Mouse (Mus musculus): ENCODE data around the gene Mef2c. TPM values are rescaled to one million over a fixed set of nuclear protein-coding genes. Genes with fewer than 3 reads are reported as not detected.

Mef2c gene
- total RNA-seq, 2 experiments from 2014 or later = 36.6 to 60.0 TPM

GRCm38 (mm10) chr13:83523232-83523969 is 19.6 kb downstream of the Mef2c start:
- peak; percentile 34 for ATAC-seq (replicated peaks; ENCODE audit: low FRiP score, low TSS enrichment, poor library complexity, severe bottlenecking)

- peak; percentile 72 for ATAC-seq (replicated peaks; ENCODE audit: low FRiP score, low TSS enrichment, poor library complexity, severe bottlenecking)
Observed at GRCm38 (mm10) chr13:83524159-83524901, 20.5 kb downstream of the Mef2c start.

- no peak for ATAC-seq (replicated peaks; ENCODE audit: low FRiP score, low TSS enrichment, poor library complexity, severe bottlenecking)
Observed at GRCm38 (mm10) chr13:83524902-83525715, 21.3 kb downstream of the Mef2c start.

- no peak for ATAC-seq (replicated peaks; ENCODE audit: low FRiP score, low TSS enrichment, poor library complexity, severe bottlenecking)
Observed at GRCm38 (mm10) chr13:83525716-83526005, 21.8 kb downstream of the Mef2c start.

- ATAC-seq (replicated peaks; ENCODE audit: low FRiP score, low TSS enrichment, poor library complexity, severe bottlenecking) = no peak
Observed at GRCm38 (mm10) chr13:83526066-83526465, 22.2 kb downstream of the Mef2c start.

GRCm38 (mm10) chr13:83527921-83528320 is 24.1 kb downstream of the Mef2c start:
- ATAC-seq (replicated peaks; ENCODE audit: low FRiP score, low TSS enrichment, poor library complexity, severe bottlenecking) = no peak

- ATAC-seq (replicated peaks; ENCODE audit: low FRiP score, low TSS enrichment, poor library complexity, severe bottlenecking) = no peak
Observed at GRCm38 (mm10) chr13:83529729-83530314, 26.0 kb downstream of the Mef2c start.

- ATAC-seq (replicated peaks; ENCODE audit: low FRiP score, low TSS enrichment, poor library complexity, severe bottlenecking) = no peak
Observed at GRCm38 (mm10) chr13:83530889-83531288, 27.1 kb downstream of the Mef2c start.

- ATAC-seq (replicated peaks; ENCODE audit: low FRiP score, low TSS enrichment, poor library complexity, severe bottlenecking) = peak; percentile 85
Observed at GRCm38 (mm10) chr13:83531968-83532591, 28.2 kb downstream of the Mef2c start.

- ATAC-seq (replicated peaks; ENCODE audit: low FRiP score, low TSS enrichment, poor library complexity, severe bottlenecking) = no peak
Observed at GRCm38 (mm10) chr13:83536361-83536760, 32.5 kb downstream of the Mef2c start.

- no peak for ATAC-seq (replicated peaks; ENCODE audit: low FRiP score, low TSS enrichment, poor library complexity, severe bottlenecking)
Observed at GRCm38 (mm10) chr13:83537163-83537562, 33.3 kb downstream of the Mef2c start.

- ATAC-seq (replicated peaks; ENCODE audit: low FRiP score, low TSS enrichment, poor library complexity, severe bottlenecking) = 0 out of 2 replicates have a peak, but pooled peaks have one; percentile 37
Observed at GRCm38 (mm10) chr13:83539921-83540320, 36.1 kb downstream of the Mef2c start.

- no peak for ATAC-seq (replicated peaks; ENCODE audit: low FRiP score, low TSS enrichment, poor library complexity, severe bottlenecking)
Observed at GRCm38 (mm10) chr13:83542666-83543065, 38.8 kb downstream of the Mef2c start.

- ATAC-seq (replicated peaks; ENCODE audit: low FRiP score, low TSS enrichment, poor library complexity, severe bottlenecking) = no peak
Observed at GRCm38 (mm10) chr13:83544707-83545106, 40.9 kb downstream of the Mef2c start.

GRCm38 (mm10) chr13:83546876-83547275 is 43.0 kb downstream of the Mef2c start:
- peak; percentile 50 for ATAC-seq (replicated peaks; ENCODE audit: low FRiP score, low TSS enrichment, poor library complexity, severe bottlenecking)

- peak; percentile 58 for ATAC-seq (replicated peaks; ENCODE audit: low FRiP score, low TSS enrichment, poor library complexity, severe bottlenecking)
Observed at GRCm38 (mm10) chr13:83551259-83551658, 47.4 kb downstream of the Mef2c start.

- ATAC-seq (replicated peaks; ENCODE audit: low FRiP score, low TSS enrichment, poor library complexity, severe bottlenecking) = peak; percentile 72; the same call in 1 of the 2 replicates
Observed at GRCm38 (mm10) chr13:83552051-83552450, 48.2 kb downstream of the Mef2c start.

- ATAC-seq (replicated peaks; ENCODE audit: low FRiP score, low TSS enrichment, poor library complexity, severe bottlenecking) = peak; percentile 65
Observed at GRCm38 (mm10) chr13:83563261-83563660, 59.4 kb downstream of the Mef2c start.

- no peak for ATAC-seq (replicated peaks; ENCODE audit: low FRiP score, low TSS enrichment, poor library complexity, severe bottlenecking)
Observed at GRCm38 (mm10) chr13:83565732-83566131, 61.9 kb downstream of the Mef2c start.

Measured in megakaryocyte-erythroid progenitor cell, adult 5-6 weeks (primary cell).